Mouse (Mus musculus) bone marrow macrophage, adult 2 months (primary cell): ENCODE data around the gene Etfa.

ENCODE experiments used
- CTCF ChIP-seq: IDR thresholded peaks from 2 replicates; pipeline ENCODE4 v1.5.1; 2012; ENCODE audit warnings: low read depth, mild to moderate bottlenecking, low read length, moderate library complexity
- POLR2A ChIP-seq: IDR thresholded peaks from 2 replicates; pipeline ENCODE4 v1.6.1; 2012; ENCODE audit warnings: mild to moderate bottlenecking, low read depth, low read length, borderline replicate concordance

GRCm38 (mm10) chr9:55548871-55549270, 36.8 kb upstream of the Etfa start:
- TF ChIP-seq CTCF (no peak), POLR2A (no peak)
